Mouse (Mus musculus) embryonic fibroblast, embryonic 13.5 days (primary cell): ENCODE data around the gene Strc.

ENCODE experiments used
- CTCF ChIP-seq: IDR thresholded peaks from 2 replicates; pipeline ENCODE4 v1.5.1; 2011; ENCODE audit warnings: mild to moderate bottlenecking, control low read depth, low read length, moderate library complexity, borderline replicate concordance; ENCODE audit not compliant: insufficient read depth
- POLR2A ChIP-seq: IDR thresholded peaks from 2 replicates; pipeline ENCODE4 v1.6.1; 2011; ENCODE audit warnings: low read depth, mild to moderate bottlenecking, control low read depth, low read length, moderate library complexity

DNA sequence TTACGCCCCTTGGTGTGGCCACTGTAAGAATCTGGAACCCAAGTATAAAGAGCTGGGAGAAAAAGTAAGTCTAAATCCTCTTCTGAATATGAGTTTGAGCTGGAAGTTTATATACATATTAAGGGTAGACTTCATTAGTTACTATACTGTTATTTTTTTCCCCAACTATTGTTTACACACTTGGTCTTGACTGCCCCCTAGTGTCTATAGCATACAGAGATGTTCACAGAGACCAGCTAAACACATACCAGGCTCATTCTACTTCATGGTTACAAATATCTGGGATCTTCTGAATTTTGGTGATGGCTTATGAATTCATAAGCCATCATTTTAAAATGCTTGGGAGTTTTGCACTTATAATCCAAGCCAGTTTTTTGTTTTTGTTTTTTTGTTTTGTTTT lies 47.9 kb upstream of the Strc start:
- TF ChIP-seq POLR2A (no peak), CTCF (no peak)
